Mouse (Mus musculus): Measurements from ENCODE around the gene Tada2b.

Gene Tada2b

GRCm38 (mm10) chr5:36484171-36484990 lies at the start of gene Tada2b, which contains the start of gene Ccdc96:
Tada2b (minus strand) TSS chr5:36484285.
Ccdc96 (plus strand) TSS chr5:36484588.
- DNase-seq (ENCODE audit: low spot score): peak; percentile 99

DNA sequence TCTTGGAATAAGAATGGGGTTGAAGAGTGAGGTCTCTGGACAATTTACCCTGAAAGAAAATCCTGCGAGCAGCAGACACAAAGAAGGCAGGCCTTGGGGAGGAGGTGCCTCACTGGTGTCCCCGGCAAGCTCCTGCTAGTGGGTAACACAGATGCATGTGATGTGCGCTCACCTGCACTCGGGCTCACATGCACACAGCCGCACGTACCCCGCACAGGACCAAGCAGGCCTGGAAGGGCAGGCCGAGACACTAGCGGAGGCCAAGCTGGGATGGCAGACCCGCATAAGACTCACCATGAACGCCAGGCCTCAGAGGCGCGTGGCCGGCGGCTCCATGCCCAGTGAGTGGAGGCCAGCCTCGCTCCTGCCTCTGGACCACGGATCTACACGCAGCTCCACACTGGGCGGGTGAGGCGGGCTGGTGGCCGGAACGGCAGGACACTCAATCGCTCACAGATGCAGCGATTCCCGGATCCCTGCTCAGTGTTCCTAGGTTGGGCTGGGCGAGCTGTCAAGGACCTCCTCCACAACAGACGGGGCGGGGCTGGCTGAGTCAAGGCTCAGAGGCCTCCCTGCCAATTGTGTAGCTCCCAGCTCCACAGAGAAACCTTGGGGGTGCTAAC lies 46.2 kb upstream of the Tada2b start:
- DNase-seq (ENCODE audit: low spot score): peak; percentile 97

- DNase-seq (ENCODE audit: low spot score): no peak
These were observed 45.6 kb upstream of the Tada2b start for GRCm38 (mm10) chr5:36529698-36530097.

DNA sequence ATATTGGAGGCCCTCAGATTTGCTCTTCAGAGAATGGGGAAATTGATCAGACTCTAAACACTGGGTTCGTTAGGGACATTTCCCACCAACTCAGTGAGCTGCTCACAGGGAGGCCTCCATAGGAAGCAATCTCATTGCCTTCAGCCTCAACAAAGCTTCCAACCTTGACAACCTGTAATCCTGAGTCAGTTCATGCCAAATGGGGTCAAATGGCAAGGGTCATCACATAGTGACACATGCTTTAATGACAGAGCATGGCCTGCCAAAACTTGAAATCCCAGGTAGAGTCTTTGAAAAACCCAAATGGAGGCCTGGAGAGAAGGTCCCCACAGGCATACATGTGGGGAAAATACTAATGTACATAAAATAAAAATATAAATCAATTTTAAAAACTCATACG lies 42.8 kb upstream of the Tada2b start:
- no peak for DNase-seq (ENCODE audit: low spot score)

GRCm38 (mm10) chr5:36526274-36526673 lies 42.2 kb upstream of the Tada2b start:
- no peak for DNase-seq (ENCODE audit: low spot score)

DNA sequence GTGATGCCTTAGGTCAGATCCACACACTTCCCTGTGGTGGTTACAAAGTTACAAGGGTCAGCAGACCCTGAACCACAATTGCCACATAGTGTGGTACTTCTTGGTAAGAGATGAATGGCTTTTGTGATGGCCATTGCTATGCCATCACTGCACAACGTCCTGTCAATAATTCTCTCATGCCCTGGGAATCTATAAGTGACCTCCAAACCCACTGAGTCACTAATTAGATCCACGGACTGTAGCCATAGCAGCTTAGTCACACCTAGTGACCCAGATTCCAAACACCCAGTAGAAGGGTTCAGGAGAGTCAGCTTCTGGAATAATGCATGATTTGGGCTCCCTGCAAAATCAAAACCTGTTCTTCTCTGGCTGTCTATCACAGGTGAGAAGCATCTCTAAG lies 41.1 kb upstream of the Tada2b start:
- DNase-seq (ENCODE audit: low spot score): no peak

DNA sequence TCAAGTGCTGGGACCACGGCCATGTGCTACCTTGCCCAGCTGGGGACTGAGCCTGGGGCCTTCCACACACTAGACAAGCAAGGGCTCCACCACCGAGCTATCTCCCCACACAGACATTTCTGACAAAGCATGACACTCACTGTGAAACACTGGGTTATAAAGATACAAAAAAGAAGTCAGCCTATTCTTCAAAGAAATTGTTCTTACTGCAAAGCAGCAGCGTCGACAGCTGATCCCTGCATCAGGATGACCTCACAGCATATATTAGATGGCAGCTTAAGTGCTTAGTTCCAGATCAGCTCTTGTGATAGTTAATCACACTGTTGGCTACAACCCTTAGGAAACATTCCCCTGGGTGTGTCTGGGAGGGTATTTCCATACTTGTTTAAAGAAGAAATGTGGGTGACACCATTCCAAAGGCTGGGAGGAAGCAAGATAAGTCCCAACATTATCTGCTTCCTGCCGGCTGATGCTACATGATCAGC lies 39.2 kb upstream of the Tada2b start:
- DNase-seq (ENCODE audit: low spot score): no peak

DNA sequence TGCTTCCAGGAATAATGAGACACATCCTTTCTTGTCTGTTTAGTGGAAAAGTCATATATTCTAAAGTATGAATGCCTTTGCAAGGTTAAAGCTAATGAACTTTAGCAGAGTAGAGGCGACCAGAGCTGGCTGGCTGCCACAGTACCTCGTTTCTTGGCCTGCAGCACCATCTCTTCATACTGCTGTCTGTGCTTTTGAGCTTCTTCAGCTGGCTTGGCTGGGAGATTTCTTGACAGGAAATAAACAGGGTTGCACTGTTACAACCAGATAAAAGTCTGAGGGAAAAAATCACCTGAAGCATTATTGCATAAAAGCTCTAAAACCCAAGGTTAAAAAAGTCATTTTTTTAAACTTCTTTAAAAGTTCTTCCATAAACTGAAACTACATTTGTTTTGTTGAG lies 38.7 kb upstream of the Tada2b start:
- no peak for DNase-seq (ENCODE audit: low spot score)

- DNase-seq (ENCODE audit: low spot score): no peak
These were observed 35.7 kb upstream of the Tada2b start for GRCm38 (mm10) chr5:36519751-36520150.

DNA sequence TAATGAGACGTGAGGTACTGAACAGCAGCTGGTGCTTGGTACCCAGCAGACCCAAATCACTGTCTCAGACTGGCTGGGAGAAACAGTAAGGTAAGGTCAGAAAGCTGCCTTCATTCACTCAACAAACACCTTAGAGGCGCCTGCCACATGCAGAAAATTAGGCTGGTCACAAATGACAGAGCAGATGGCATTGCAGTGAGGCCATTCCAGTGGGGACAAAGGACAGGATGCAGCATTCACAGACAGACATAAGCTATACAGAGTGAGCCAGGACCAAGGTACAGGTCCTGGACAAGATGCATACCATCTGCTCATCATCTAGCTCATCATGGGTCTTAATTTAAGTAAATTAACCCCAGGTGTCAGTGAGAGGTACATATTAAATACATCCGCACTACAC lies 33.5 kb upstream of the Tada2b start:
- no peak for DNase-seq (ENCODE audit: low spot score)

GRCm38 (mm10) chr5:36515558-36515957 lies 31.5 kb upstream of the Tada2b start:
- no peak for DNase-seq (ENCODE audit: low spot score)

GRCm38 (mm10) chr5:36515126-36515525 lies 31.0 kb upstream of the Tada2b start:
- no peak for DNase-seq (ENCODE audit: low spot score)

DNA sequence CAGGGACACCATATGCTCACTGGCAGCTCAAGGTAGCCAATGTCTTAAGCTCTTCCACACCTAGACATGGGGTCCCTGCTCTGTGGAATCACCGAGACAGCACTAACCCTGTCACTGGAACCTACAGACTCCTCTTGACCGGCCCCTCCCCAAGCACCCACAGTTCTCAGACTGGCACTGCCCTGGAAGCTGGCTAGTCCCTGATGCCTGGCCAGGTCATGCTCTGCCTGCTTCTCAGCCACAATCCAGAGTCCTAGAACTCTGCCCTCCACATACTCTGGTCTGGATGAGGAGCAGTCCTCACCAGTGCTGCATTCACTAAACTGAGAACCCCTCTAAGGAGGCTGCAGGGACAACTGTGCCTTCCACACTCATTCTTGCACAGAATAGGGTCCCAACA lies 26.9 kb upstream of the Tada2b start:
- no peak for DNase-seq (ENCODE audit: low spot score)

DNA sequence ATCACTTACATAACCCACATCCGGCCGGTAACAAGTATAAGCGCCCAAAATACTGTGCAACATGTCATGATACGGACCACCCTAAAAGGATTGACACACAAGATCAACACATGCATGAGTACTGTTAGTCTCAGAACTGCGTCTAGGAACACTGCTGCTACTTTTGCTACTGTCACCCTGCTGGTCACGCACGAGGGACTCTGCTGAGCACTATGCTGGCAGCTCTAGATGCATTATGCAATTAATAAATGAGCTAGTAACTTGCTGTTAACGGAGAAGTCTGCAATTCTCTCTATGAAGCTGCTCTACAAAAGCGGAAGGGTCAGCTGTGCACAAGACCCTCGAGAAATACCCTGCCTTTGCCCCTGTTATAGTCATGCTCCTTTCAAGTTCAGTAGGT lies 24.3 kb upstream of the Tada2b start:
- DNase-seq (ENCODE audit: low spot score): no peak

DNA sequence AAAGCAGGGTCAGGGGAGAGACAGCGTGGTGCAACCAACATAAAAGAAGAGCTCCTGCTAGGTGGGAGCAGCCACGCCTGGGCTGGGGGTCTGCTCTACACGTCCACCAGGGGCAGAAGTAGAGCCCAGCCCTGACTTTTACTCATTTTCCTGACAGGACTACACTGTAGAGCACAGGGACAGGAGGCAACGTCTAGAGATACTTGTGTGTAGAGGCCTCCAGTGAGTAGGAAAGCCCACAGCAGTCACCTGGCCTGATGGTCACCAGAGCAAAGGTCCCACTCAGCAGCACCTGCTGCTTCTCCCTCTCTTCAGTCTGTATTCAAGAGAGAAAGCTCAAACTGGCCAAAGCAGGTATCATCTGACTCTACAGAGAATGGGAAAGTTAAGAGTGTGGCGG lies 21.6 kb upstream of the Tada2b start:
- no peak for DNase-seq (ENCODE audit: low spot score)

DNA sequence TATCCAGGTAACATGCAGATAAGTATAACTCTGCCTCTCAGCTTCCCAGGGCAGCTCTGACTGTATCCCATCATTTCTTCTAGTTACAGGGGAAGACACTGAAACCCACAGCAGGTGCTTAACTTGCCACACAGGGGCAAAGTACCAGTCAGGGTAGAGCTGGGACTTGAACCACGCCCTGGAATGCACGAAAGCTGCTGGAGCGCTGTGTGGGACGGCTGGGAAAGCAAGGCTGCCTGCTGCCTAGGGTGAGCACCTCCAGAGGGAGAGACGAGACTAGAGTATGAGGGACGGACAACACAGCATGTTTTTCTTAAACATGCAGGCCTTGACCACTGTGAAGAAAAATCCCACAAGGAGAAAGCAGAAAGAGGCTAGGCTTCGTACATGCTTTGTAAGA lies 21.1 kb upstream of the Tada2b start:
- no peak for DNase-seq (ENCODE audit: low spot score)

DNA sequence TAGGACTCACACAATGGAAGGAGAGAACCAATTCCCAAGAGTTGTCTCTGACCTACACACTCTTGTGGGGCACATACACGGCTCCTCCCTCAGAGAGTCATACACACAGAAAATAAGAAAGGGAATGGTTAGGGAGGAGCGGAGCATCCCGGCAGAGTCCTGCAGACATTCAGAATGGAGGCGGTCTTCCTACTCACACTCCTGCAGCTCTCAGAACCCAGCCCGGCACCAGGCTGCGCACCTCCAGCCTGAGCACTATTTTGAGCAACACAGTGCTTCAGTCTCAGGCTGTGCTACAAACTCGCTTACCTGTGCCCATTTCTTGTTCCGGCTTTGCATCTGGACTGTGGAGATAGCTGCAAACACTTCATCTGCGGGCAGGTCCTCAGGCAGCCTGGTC lies 10.6 kb upstream of the Tada2b start:
- DNase-seq (ENCODE audit: low spot score): no peak

GRCm38 (mm10) chr5:36493919-36494318 lies 9.8 kb upstream of the Tada2b start:
- DNase-seq (ENCODE audit: low spot score): no peak

DNA sequence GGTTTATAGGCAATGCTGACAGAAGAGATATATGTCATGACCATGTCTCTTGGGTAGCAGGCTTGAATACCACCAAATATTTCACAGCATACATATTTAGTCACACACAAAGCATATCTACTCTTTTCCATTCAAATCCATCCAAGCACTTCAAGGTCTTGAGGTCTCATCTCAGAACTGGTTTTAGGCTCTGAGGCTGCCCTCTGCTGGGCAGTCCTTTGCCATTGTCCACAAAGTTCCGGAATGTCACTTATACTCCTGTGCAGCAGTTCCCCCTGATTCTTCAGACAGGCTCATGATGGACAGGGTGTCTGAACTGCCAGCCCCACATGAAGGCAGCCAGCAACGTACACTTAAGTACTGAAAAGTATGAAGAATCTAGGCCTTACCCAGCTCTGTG lies 5.1 kb upstream of the Tada2b start:
- peak; percentile 65 for DNase-seq (ENCODE audit: low spot score)

GRCm38 (mm10) chr5:36485306-36485705 lies 1.2 kb upstream of the Tada2b start:
- DNase-seq (ENCODE audit: low spot score): peak; percentile 15

DNA sequence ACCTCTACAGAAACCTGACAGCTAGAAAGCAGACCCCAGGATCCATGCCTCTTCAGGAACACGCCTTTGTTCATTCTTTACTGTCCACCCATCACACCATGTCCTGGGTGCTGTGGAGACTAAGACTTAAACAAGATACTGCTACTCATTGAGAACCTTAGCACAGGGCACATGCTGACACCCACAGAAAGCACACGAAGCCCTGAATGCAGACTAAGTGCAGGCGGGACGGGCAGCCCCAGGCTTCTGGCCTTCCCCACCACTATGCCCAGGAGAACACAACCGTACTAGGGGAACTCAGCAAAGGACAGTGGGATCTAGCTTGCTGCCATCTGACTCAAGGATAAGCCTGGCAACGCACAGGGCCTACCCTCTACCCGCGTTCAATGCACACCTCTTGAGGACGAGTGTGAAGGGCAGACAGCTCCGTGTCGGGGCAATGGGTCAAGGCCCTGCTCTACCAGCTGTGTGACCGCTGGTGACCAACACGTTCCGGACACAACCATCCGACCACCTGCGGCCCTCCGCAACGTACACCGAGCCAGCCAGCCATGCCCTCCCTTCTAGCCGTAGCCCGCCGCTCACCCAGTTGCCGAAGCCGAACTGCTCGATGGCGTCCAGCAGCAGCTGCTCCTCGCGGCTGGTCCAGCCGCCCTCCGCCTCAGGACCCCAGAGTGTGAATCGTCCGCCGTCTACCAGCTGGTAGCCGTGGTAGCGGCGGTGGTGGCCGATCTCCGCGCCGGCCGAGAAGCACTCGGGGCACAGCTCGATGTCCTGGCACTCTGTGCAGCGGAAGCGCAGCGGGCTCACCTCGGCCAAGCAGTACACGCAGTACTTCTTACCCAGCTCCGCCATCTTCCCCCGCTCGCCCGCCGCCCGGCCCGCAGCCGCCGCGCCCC lies 633 bp downstream of the Tada2b start:
- DNase-seq (ENCODE audit: low spot score): peak; percentile 53

GRCm38 (mm10) chr5:36481114-36481513 lies 3.0 kb downstream of the Tada2b start:
- DNase-seq (ENCODE audit: low spot score): no peak
